Mouse (Mus musculus): Measurements from ENCODE around the gene Ccm2l. TPM values are rescaled to one million over a fixed set of nuclear protein-coding genes. Genes with fewer than 3 reads are reported as not detected.
A peak's percentile ranks its signal among the peaks of the same experiment; 100 is the strongest.

Gene Ccm2l
- polyA plus RNA-seq, 1 experiment from 2014 or later: 1.7 TPM

DNA sequence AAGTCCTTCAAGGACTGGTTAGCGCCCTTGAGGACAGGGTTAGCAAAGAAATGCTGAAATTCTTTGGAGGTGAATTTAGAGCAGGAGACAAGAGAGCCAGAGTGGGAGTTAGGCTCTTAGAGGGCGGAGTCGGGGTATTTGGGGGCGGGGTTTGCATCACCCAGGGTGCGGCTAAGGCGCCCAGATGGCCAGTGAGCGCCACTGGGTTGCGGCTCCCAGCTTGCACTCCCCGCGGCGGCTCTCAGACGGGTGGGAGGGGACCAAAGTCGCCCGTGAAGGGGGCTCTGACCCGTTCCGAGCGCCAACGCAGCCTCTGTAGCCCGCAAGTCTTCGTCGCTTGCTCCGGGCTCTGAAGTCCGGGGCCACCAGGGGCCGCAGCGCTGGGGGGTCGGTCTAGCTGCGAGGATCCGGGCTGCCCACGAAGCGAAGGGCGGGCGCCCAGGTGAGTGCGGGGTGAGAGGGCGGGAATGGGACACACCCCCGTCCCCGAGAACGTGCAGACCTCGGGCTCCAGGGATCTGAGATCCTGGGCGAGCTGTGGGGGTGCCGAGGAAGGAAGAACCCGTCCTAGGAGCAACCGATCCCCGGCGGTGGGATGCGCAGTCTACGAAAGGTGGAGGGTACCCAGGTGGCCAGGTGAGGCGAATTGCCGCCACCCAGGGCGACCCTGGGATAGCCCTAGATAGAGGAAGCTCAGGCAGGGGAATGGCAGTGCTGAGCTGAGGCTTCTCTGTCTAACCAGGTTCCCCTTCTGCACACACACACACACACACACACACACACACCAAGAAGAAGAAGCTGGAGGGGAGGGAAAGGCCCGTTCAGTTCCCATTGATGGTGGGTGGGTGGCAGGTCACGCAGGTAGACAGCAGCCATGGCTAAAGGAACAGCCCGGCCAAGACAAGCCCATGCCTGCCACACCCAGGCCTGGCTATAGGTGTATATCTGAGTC lies 42.8 kb downstream of the Ccm2l start, which contains the start of gene Hck:
TSS of gene Hck (plus strand) at position 156 of the 952 bp plus-strand sequence.
- H3K9me3 ChIP-seq: no peaks in the 10 kb centered on the region
- peak within 1 kb of the TSS; percentile 86 for H3K4me2 ChIP-seq
- H3K36me3 ChIP-seq: no peaks in the 10 kb centered on the region
- no peak within 1 kb of the TSS for H3K27ac ChIP-seq
- WGBS: 3% methylated on average over 52 of the region's 52 CpGs
- peak within 1 kb of the TSS; percentile 49 for H3K4me3 ChIP-seq
- H3K27me3 ChIP-seq: peaks cover 83% of the 10 kb centered on the region
- peak within 1 kb of the TSS; percentile 68 for H3K9ac ChIP-seq
- peaks cover 23% of the 10 kb centered on the region for H3K4me1 ChIP-seq
- no peak for ATAC-seq (ENCODE audit: insufficient number of reproducible peaks, insufficient read depth, low FRiP score, low TSS enrichment, low read depth)

- 64% methylated on average over 7 of the region's 7 CpGs for WGBS
- no peak for ATAC-seq (ENCODE audit: insufficient number of reproducible peaks, insufficient read depth, low FRiP score, low TSS enrichment, low read depth)
- no peak overlapping the region for H3K9ac ChIP-seq
- no peak overlapping the region for H3K4me2 ChIP-seq
- H3K4me1 ChIP-seq: peaks cover 23% of the 10 kb centered on the region
- H3K27ac ChIP-seq: no peak overlapping the region
- no peaks in the 10 kb centered on the region for H3K9me3 ChIP-seq
- no peak overlapping the region for H3K4me3 ChIP-seq
- no peaks in the 10 kb centered on the region for H3K36me3 ChIP-seq
- H3K27me3 ChIP-seq: peaks cover 82% of the 10 kb centered on the region
These were observed 43.8 kb downstream of the Ccm2l start for GRCm38 (mm10) chr2:153109596-153109995.

DNA sequence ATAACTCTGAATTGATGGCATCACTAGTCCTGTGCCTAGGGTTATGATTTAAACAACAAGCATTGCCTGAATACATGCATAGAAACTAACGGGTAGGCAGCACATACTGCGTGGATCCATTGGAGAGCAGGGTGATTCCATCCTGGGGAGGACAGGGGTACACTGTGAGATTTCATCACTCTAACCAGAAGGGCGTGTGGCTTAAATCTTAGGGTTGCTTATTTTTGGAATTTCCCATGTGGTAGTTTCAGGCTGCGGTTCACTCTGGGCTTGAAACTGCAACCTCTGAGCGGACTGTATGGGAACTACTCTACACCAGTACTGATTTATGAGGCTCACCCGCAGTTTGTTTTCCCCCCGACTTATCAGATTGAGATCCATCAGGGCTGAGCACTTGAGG lies 45.5 kb downstream of the Ccm2l start:
- no peak overlapping the region for H3K9ac ChIP-seq
- H3K4me3 ChIP-seq: no peak overlapping the region
- no peaks in the 10 kb centered on the region for H3K36me3 ChIP-seq
- no peaks in the 10 kb centered on the region for H3K9me3 ChIP-seq
- ATAC-seq (ENCODE audit: insufficient number of reproducible peaks, insufficient read depth, low FRiP score, low TSS enrichment, low read depth): no peak
- H3K4me1 ChIP-seq: peaks cover 23% of the 10 kb centered on the region
- H3K4me2 ChIP-seq: no peak overlapping the region
- 84% methylated on average over 7 of the region's 7 CpGs for WGBS
- H3K27me3 ChIP-seq: peaks cover 70% of the 10 kb centered on the region
- no peak overlapping the region for H3K27ac ChIP-seq

DNA sequence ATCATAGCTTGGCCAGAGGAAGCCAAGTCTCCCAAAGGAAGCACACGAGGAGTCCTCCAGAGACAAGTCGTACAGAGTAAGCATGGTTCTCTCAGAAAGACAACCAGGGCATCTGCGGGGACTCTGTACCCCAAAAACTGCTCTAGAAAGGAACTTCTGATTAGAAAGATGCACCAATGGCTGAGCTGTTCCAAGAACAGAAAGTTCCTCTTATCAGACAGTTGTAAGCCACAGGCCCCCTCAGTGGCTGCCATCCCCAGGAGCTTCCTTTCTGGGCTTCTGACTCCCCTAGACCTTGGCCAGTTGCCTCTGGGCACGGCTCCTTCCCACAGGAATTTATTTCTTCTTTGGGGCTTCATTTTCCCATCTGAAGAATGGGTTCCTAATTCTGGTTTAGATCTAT lies 49.9 kb downstream of the Ccm2l start:
- ATAC-seq (ENCODE audit: insufficient number of reproducible peaks, insufficient read depth, low FRiP score, low TSS enrichment, low read depth): no peak
- WGBS: 82% methylated on average over 4 of the region's 4 CpGs

DNA sequence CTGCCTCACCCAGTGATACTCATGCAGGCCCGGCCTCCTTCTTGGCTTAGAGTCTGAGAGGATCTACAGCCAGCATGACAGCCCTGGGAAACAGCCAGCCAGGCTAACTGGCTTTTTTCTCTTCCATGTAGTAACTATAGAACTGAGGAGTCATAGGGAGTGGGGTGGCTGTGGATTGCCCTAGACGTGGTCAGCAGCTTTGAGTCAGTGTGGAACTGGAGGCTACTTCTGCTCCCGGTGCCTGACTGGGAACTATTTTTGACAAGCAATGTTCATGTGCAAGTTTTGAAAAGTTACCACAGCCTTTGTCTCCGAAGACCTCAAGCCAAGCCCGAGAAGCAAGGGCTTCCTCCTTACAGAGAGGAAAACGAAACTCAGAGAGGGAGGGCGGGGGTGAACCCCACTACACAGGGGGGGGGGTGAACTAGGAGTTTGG lies 51.3 kb downstream of the Ccm2l start:
- Histone ChIP-seq H3K36me3 (no peaks in the 10 kb centered on the region), H3K9me3 (no peaks in the 10 kb centered on the region), H3K4me1 (no peaks in the 10 kb centered on the region), H3K4me3 (no peak overlapping the region), H3K4me2 (no peak overlapping the region), H3K27me3 (peaks cover 13% of the 10 kb centered on the region), H3K27ac (no peak overlapping the region), H3K9ac (no peak overlapping the region)
- no peak for ATAC-seq (ENCODE audit: insufficient number of reproducible peaks, insufficient read depth, low FRiP score, low TSS enrichment, low read depth)
- WGBS: 77% methylated on average over 7 of the region's 7 CpGs

More for the DNA sequence above, 49.9 kb downstream of the Ccm2l start:
- Histone ChIP-seq H3K9ac (no peak overlapping the region), H3K4me1 (no peaks in the 10 kb centered on the region), H3K36me3 (no peaks in the 10 kb centered on the region), H3K27me3 (peaks cover 27% of the 10 kb centered on the region), H3K27ac (no peak overlapping the region), H3K4me3 (no peak overlapping the region), H3K9me3 (no peaks in the 10 kb centered on the region), H3K4me2 (no peak overlapping the region)

DNA sequence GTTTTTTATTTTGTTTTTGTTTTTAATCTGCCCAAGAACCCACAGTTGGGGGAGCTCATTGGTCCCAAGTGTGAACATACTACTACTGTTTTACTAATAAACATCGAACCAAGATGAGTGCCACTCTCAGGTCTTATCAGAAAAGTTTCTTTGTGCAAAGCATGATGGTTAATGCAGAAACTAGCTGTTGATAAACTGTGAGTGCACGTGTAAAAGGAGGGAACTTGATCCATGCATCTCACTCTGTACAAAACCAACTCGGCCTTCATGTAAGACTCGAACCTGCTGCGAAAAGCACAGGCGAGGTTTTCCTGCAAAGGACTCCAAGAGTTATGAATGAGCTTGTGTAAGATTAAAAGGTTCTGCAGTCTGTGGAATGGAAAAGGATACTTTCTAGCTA lies 53.7 kb downstream of the Ccm2l start:
- Histone ChIP-seq H3K27ac (no peak overlapping the region), H3K27me3 (peaks cover 4% of the 10 kb centered on the region; the same call in 1 of the 2 replicates), H3K9me3 (no peaks in the 10 kb centered on the region), H3K9ac (no peak overlapping the region), H3K4me2 (no peak overlapping the region), H3K4me3 (no peak overlapping the region), H3K36me3 (no peaks in the 10 kb centered on the region), H3K4me1 (no peaks in the 10 kb centered on the region)
- WGBS: 87% methylated on average over 6 of the region's 6 CpGs
- no peak for ATAC-seq (ENCODE audit: insufficient number of reproducible peaks, insufficient read depth, low FRiP score, low TSS enrichment, low read depth)

DNA sequence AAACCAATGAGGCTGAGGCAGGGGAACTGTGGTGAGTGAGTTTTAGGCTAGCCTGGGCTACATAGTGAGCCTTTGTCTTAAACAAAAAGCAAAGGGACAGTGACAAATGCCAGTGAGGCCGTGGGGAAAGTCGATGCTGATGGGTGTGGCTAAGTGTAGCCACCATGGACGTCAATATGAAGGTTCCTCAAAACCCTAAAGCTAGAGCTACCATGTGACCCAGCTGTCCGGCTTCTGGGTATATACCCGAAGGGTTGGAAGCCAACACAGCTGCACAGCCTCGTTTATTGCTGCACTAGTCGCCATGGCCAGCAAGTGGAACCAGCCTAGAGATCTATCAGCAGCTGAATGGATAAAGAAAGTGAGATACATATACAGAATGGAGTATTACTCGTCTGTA lies 54.4 kb downstream of the Ccm2l start:
- Histone ChIP-seq H3K4me2 (no peak overlapping the region), H3K36me3 (no peaks in the 10 kb centered on the region), H3K27ac (no peak overlapping the region), H3K4me3 (no peak overlapping the region), H3K9ac (no peak overlapping the region), H3K9me3 (no peaks in the 10 kb centered on the region), H3K4me1 (no peaks in the 10 kb centered on the region), H3K27me3 (peaks cover 4% of the 10 kb centered on the region; the same call in 1 of the 2 replicates)
- WGBS: 71% methylated on average over 8 of the region's 8 CpGs
- no peak for ATAC-seq (ENCODE audit: insufficient number of reproducible peaks, insufficient read depth, low FRiP score, low TSS enrichment, low read depth)

GRCm38 (mm10) chr2:153121821-153122615 lies 56.3 kb downstream of the Ccm2l start:
- no peak for ATAC-seq (ENCODE audit: insufficient number of reproducible peaks, insufficient read depth, low FRiP score, low TSS enrichment, low read depth)
- Histone ChIP-seq H3K27ac (no peak overlapping the region), H3K9me3 (no peaks in the 10 kb centered on the region), H3K9ac (no peak overlapping the region), H3K4me2 (no peak overlapping the region), H3K27me3 (no peaks in the 10 kb centered on the region), H3K4me1 (no peaks in the 10 kb centered on the region), H3K4me3 (no peak overlapping the region), H3K36me3 (no peaks in the 10 kb centered on the region)
- 73% methylated on average over 8 of the region's 8 CpGs for WGBS

- Histone ChIP-seq H3K4me1 (no peaks in the 10 kb centered on the region), H3K9ac (no peak overlapping the region), H3K27me3 (no peaks in the 10 kb centered on the region), H3K9me3 (no peaks in the 10 kb centered on the region), H3K36me3 (no peaks in the 10 kb centered on the region), H3K27ac (no peak overlapping the region), H3K4me3 (no peak overlapping the region), H3K4me2 (no peak overlapping the region)
- whole genome bisulfite sequencing: 87% methylated on average over 7 of the region's 7 CpGs
- ATAC-seq (ENCODE audit: insufficient number of reproducible peaks, insufficient read depth, low FRiP score, low TSS enrichment, low read depth): no peak
These were observed 56.9 kb downstream of the Ccm2l start for GRCm38 (mm10) chr2:153122701-153123100.

DNA sequence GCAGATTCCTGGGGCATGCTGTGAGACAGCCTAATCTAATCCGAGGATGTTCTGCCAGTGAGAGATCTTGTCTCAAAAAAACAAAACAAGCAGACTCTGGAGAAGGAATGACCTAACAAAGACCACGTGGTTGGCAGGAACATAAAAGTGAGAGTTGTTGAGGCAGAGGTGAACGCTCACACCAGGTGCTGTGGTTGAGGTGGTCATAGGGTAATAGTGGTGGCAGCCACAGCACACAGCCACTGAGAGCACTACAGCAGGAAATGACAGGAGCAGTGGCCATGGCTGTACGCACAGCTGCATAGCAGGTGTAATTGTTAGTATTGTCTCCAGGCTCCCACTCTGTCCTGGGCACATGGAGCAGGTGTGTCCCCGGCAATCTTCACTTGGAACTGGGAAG lies 60.1 kb downstream of the Ccm2l start:
- H3K4me3 ChIP-seq: no peak overlapping the region

GRCm38 (mm10) chr2:153131019-153131418 lies 65.3 kb downstream of the Ccm2l start:
- H3K36me3 ChIP-seq: no peaks in the 10 kb centered on the region
- WGBS: 17% methylated on average over 6 of the region's 6 CpGs
- H3K27ac ChIP-seq: no peak overlapping the region
- no peak overlapping the region for H3K9ac ChIP-seq
- no peaks in the 10 kb centered on the region for H3K4me1 ChIP-seq
- no peaks in the 10 kb centered on the region for H3K9me3 ChIP-seq
- no peaks in the 10 kb centered on the region for H3K27me3 ChIP-seq
- H3K4me2 ChIP-seq: no peak overlapping the region
- H3K4me3 ChIP-seq: no peak overlapping the region
- no peak for ATAC-seq (ENCODE audit: insufficient number of reproducible peaks, insufficient read depth, low FRiP score, low TSS enrichment, low read depth)

More for the DNA sequence above, 60.1 kb downstream of the Ccm2l start:
- H3K27ac ChIP-seq: no peak overlapping the region
- WGBS: 54% methylated on average over 5 of the region's 5 CpGs
- H3K4me1 ChIP-seq: no peaks in the 10 kb centered on the region
- no peak for ATAC-seq (ENCODE audit: insufficient number of reproducible peaks, insufficient read depth, low FRiP score, low TSS enrichment, low read depth)
- no peak overlapping the region for H3K9ac ChIP-seq
- H3K4me2 ChIP-seq: no peak overlapping the region
- H3K27me3 ChIP-seq: no peaks in the 10 kb centered on the region
- H3K36me3 ChIP-seq: no peaks in the 10 kb centered on the region
- H3K9me3 ChIP-seq: no peaks in the 10 kb centered on the region
